Mouse (Mus musculus): ENCODE results near the gene Foxc2. TPM values are rescaled to one million over a fixed set of nuclear protein-coding genes. Genes with fewer than 3 reads are reported as not detected.

Gene Foxc2
- polyA plus RNA-seq, 2 experiments: 0.06 TPM

DNA sequence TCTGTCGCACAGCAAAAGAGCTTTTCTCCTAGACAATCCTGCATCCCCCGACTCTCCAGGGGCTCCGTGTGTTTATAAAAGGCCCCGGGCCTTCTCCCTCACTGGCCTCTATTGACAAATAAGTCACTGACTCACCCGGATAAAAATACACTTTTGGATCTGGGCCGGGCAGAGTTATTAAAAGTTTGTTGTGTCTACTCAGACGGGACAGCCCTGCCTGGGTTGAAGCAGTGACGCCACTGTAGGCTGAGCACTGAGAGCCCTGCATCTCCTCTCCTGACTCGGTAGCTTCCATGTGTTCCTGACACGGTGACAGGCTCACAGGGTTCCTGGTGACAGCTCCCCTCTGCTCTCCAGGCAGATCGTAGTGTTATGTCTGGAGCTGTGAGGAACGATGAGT lies 36.4 kb downstream of the Foxc2 start:
- no peak overlapping the region for H3K4me2 ChIP-seq (ENCODE audit: low read depth)
- no peak for TF ChIP-seq CTCF (IDR thresholded peaks at IDR 0.05; ENCODE audit: low read depth)
- H3K36me3 ChIP-seq (replicated peaks; ENCODE audit: control insufficient read depth, insufficient read depth, low read depth): no peaks in the 10 kb centered on the region
- no peak overlapping the region for H3K4me3 ChIP-seq (ENCODE audit: insufficient read depth in 1 of 2, low read depth in 2 of 2, low read length in 2 of 2)
- H3K27ac ChIP-seq: no peak overlapping the region
- no peak for DNase-seq (ENCODE audit: low read depth in 3 of 3, low spot score in 3 of 3)
- 57% methylated on average over 12 of the region's 12 CpGs for WGBS (ENCODE audit: insufficient replicate concordance)
- no peaks in the 10 kb centered on the region for H3K27me3 ChIP-seq (ENCODE audit: control insufficient read depth, insufficient read depth, low read length)
- no peak for ATAC-seq (ENCODE audit: insufficient read depth)
- no peaks in the 10 kb centered on the region for H3K4me1 ChIP-seq (replicated peaks; ENCODE audit: control insufficient read depth in 2 of 2, insufficient read depth in 2 of 2, low read length in 1 of 2)
- H3K9me3 ChIP-seq (ENCODE audit: control insufficient read depth, low read length): no peaks in the 10 kb centered on the region
- no peak overlapping the region for H3K9ac ChIP-seq (replicated peaks)

DNA sequence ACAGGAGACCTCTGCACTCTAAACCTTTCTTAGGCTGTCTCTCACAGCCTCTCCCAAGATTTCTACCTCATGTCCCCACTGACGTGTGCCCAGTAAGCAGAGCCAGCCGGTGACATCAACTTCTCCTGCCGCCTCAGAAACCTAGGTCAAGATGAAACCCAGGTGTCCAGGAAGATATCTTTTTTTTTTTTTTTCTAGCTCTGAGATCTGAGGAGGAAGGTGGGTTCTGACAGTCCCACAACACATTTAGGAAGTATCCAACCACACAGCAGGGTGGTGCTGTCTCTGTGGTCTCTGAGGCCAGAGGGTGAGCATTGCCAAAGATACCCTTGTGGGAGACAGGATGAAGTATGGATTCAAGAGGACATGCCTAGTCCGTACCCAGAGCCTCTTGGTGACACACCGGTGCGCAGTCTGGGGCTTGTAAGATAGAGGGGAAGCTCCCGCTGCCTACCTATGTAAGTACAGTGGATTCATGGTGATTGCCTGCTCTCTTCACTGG lies 41.1 kb downstream of the Foxc2 start:
- Histone ChIP-seq H3K4me2 (ENCODE audit: low read depth) (no peak overlapping the region), H3K9ac (replicated peaks) (no peak overlapping the region), H3K4me1 (replicated peaks; ENCODE audit: control insufficient read depth in 2 of 2, insufficient read depth in 2 of 2, low read length in 1 of 2) (no peaks in the 10 kb centered on the region), H3K27me3 (ENCODE audit: control insufficient read depth, insufficient read depth, low read length) (no peaks in the 10 kb centered on the region), H3K27ac (no peak overlapping the region), H3K36me3 (replicated peaks; ENCODE audit: control insufficient read depth, insufficient read depth, low read depth) (no peaks in the 10 kb centered on the region), H3K4me3 (ENCODE audit: insufficient read depth in 1 of 2, low read depth in 2 of 2, low read length in 2 of 2) (no peak overlapping the region), H3K9me3 (ENCODE audit: control insufficient read depth, low read length) (no peaks in the 10 kb centered on the region)
- WGBS (ENCODE audit: insufficient replicate concordance): 44% methylated on average over 7 of the region's 7 CpGs
- ATAC-seq (ENCODE audit: insufficient read depth) (no peak), DNase-seq (ENCODE audit: low read depth in 3 of 3, low spot score in 3 of 3) (no peak)
- TF ChIP-seq EP300 (IDR thresholded peaks at IDR 0.05; ENCODE audit: low read depth): no peak
- no peak for TF ChIP-seq CTCF (IDR thresholded peaks at IDR 0.05; ENCODE audit: low read depth)

DNA sequence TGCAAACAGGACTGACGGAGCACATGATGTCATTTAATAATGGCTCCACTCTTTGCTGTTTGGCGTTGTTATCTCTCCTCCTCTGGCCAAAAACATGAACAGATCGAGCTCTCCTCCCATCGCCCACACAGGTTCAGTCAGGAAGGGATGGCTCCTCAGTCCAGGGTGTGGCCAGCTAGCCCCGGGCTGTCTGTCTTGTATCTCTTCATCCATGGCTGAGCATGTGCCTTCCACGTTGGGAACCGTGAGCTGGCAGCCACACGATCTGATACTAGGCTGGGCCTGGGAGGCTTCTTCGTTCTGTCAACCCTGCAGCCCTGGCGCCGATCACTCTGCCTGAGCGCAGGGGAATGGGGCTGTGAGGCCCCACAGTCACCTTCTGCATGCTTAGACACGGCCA lies 42.8 kb downstream of the Foxc2 start:
- no peaks in the 10 kb centered on the region for H3K27me3 ChIP-seq (ENCODE audit: control insufficient read depth, insufficient read depth, low read length)
- no peak for TF ChIP-seq EP300 (IDR thresholded peaks at IDR 0.05; ENCODE audit: low read depth)
- no peak for TF ChIP-seq CTCF (IDR thresholded peaks at IDR 0.05; ENCODE audit: low read depth)
- DNase-seq (ENCODE audit: low read depth in 3 of 3, low spot score in 3 of 3) (no peak), ATAC-seq (ENCODE audit: insufficient read depth) (no peak)
- H3K9ac ChIP-seq (replicated peaks): no peak overlapping the region
- no peaks in the 10 kb centered on the region for H3K36me3 ChIP-seq (replicated peaks; ENCODE audit: control insufficient read depth, insufficient read depth, low read depth)
- H3K4me2 ChIP-seq (ENCODE audit: low read depth): no peak overlapping the region
- WGBS (ENCODE audit: insufficient replicate concordance): 47% methylated on average over 13 of the region's 13 CpGs
- no peaks in the 10 kb centered on the region for H3K4me1 ChIP-seq (replicated peaks; ENCODE audit: control insufficient read depth in 2 of 2, insufficient read depth in 2 of 2, low read length in 1 of 2)
- H3K9me3 ChIP-seq (ENCODE audit: control insufficient read depth, low read length): no peaks in the 10 kb centered on the region
- no peak overlapping the region for H3K27ac ChIP-seq
- H3K4me3 ChIP-seq (ENCODE audit: insufficient read depth in 1 of 2, low read depth in 2 of 2, low read length in 2 of 2): no peak overlapping the region

DNA sequence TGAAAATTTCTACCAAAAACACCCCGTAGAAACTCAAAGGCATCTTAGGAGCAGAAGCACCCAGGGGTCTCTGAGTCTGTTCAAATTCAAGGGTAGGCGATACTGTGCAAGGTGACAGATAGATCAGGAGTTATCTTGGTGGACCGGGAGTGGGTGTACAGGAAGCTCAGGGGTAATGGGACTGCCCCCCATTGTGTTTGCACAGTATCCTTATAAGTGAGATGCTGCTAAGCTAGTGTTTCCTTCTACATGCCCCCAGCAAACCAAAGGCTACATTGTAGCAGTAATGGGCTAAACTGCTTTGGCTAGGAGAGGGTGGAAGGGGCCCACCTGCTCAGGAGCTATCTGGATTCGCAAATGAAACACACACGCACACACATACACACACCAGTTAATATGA lies 45.5 kb downstream of the Foxc2 start:
- Histone ChIP-seq H3K9ac (replicated peaks) (no peak overlapping the region), H3K27me3 (ENCODE audit: control insufficient read depth, insufficient read depth, low read length) (no peaks in the 10 kb centered on the region), H3K27ac (no peak overlapping the region), H3K4me3 (ENCODE audit: insufficient read depth in 1 of 2, low read depth in 2 of 2, low read length in 2 of 2) (no peak overlapping the region), H3K4me2 (ENCODE audit: low read depth) (no peak overlapping the region), H3K36me3 (replicated peaks; ENCODE audit: control insufficient read depth, insufficient read depth, low read depth) (no peaks in the 10 kb centered on the region), H3K4me1 (replicated peaks; ENCODE audit: control insufficient read depth in 2 of 2, insufficient read depth in 2 of 2, low read length in 1 of 2) (no peaks in the 10 kb centered on the region; a peak in 1 of 4 replicates), H3K9me3 (ENCODE audit: control insufficient read depth, low read length) (no peaks in the 10 kb centered on the region)
- TF ChIP-seq CTCF (IDR thresholded peaks at IDR 0.05; ENCODE audit: low read depth): no peak
- TF ChIP-seq EP300 (IDR thresholded peaks at IDR 0.05; ENCODE audit: low read depth): no peak
- ATAC-seq (ENCODE audit: insufficient read depth): no peak
- DNase-seq (ENCODE audit: low read depth in 3 of 3, low spot score in 3 of 3): no peak
- WGBS (ENCODE audit: insufficient replicate concordance): 51% methylated on average over 5 of the region's 5 CpGs

DNA sequence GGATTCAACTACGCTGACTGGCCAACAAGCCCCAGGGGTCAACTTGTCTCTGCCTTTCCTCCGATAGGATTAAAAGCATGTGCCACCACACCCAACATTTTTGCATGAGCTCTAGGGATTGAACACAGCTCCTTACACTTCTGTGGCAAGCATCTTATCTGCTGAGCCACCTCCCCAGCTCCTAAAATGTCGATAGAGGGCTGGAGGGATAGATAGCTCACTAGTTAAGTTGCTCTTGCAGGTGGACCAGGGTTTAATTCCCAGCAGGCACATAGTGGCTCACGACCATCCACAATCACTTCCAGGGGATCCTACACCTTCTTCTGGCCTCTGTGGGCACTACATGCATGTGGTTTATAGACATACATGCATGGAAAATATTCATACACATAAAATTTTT lies 46.4 kb downstream of the Foxc2 start:
- Histone ChIP-seq H3K36me3 (replicated peaks; ENCODE audit: control insufficient read depth, insufficient read depth, low read depth) (no peaks in the 10 kb centered on the region), H3K27me3 (ENCODE audit: control insufficient read depth, insufficient read depth, low read length) (no peaks in the 10 kb centered on the region), H3K4me2 (ENCODE audit: low read depth) (no peak overlapping the region), H3K9ac (replicated peaks) (no peak overlapping the region), H3K4me1 (replicated peaks; ENCODE audit: control insufficient read depth in 2 of 2, insufficient read depth in 2 of 2, low read length in 1 of 2) (no peaks in the 10 kb centered on the region; a peak in 1 of 4 replicates), H3K27ac (no peak overlapping the region), H3K9me3 (ENCODE audit: control insufficient read depth, low read length) (no peaks in the 10 kb centered on the region), H3K4me3 (ENCODE audit: insufficient read depth in 1 of 2, low read depth in 2 of 2, low read length in 2 of 2) (no peak overlapping the region)
- DNase-seq (ENCODE audit: low read depth in 3 of 3, low spot score in 3 of 3) (no peak), ATAC-seq (ENCODE audit: insufficient read depth) (no peak)
- WGBS (ENCODE audit: insufficient replicate concordance): 34% methylated on average over 4 of the region's 4 CpGs
- TF ChIP-seq EP300 (IDR thresholded peaks at IDR 0.05; ENCODE audit: low read depth) (no peak), CTCF (IDR thresholded peaks at IDR 0.05; ENCODE audit: low read depth) (no peak)
